Mouse (Mus musculus): Measurements from ENCODE around the gene Aldh1a3.

The Aldh1a3 gene

DNA sequence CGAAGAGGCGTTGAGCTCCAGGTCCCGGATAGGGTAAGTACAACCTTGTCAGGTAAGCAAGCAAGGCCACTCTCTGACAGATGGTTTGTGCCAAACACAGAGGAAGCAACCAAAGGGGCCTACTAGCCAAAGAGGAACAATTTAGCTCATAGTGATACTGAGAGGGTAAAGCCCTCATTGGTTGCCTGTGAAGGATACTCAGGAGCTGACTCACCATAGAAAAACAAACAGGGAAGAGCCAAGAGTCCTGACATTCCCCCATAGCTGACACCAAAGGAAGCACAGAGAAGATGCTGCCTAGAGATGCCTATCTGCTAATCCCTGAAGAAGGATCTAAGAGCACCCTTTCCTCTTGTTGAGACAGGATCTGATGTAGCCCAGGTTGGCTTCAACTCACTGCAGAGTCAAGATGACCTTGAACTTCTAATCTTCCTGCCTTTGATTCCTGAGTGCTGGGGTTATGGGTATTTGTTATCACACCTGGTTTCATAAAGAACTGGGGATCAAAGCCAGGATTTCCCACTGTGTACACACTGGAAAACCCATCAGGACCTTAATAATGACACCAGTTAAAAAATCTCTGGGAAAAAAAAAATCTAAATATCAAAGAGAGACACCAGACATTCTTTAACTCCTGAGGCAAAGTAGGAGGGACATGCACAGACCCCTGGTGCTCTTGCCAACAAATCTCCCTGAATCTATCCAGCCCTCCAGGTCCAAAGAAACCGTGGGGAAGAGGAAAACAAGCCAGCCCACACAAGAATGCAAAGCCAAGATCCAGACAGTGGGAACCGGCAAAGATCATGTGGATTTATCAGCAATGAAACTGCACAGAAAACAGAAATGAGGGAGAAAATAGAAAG lies 58.0 kb downstream of the Aldh1a3 start:
- DNase-seq, result no peak

DNA sequence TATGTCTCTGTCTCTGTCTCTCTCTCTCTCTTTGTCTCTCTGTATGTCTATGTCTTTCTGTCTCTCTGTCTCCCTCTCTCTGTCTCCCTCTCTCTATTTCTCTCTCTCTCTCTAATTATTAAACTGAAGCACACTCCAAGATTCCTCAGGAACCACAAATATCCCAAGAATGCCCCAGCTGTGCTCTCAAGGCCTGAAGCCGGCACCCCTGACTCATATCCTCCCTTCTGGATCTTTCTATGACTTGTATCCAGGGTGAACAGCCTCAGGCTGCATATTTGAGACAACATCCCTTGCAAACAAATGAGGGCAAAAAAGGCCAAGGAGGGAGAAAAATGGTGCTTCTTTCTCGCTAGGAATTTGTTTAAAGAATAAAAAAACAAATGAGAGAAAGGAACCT lies 61.4 kb downstream of the Aldh1a3 start, which contains the start of gene Gm10974:
Gene Gm10974, plus strand, starts transcription at position 2 of the 400 bp plus-strand sequence.
- peak; percentile 48 for DNase-seq

DNA sequence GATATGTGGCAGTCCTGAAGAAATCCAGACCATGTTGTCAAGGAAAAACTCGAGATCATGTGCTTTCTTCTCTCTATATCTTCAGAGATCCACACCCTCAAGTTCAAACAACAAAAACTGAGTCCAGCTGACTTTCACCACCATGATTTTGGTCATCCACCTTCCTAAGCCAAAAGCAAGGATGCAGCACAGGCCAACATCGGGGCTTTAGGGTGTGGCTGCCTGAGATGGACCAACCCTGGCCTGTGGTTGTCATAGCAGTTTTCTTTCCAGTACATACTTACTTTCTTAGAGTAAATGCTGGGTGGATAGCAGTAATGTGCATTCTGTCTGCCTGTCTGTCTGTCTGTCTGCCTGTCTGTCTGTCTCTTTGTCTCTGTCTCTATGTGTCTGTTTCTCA lies 61.9 kb downstream of the Aldh1a3 start:
- DNase-seq, result no peak

DNA sequence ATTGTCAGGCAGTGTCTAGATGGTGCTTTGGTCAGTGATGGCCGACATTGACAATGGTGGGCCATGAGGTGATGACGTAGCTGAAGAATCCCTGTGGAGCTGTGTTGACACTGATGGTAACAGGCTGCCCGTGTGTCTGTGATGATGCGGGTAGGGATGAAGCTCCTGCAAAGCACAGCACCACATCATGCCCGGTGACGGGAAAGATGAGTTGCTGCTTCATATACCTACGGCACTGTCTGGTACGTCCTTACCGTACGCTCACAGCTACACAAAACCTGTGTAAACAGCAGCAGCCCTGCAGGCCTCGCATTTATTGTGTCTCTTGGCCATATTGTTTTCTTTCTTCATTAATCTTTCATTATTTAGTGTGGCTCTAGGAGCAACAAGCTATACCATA lies 62.8 kb downstream of the Aldh1a3 start:
- no peak for DNase-seq

DNA sequence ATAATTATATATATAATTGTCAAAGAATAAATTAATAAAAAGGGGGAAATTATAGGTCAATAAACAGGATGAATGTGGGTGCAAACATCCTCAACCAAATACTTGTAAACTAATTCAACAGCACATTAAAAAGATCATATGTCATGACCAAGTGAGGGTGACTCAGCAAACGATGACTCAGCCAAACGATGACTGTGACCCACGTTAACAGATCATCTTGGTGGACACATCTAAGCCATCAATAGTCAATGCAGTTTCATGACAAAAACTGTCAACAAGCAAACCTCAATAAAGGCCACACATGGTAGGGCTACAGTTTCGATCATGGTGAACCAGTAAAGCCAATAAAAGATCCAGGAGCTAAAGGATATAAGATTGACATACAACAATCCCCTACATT lies 68.3 kb downstream of the Aldh1a3 start:
- no peak for DNase-seq

DNA sequence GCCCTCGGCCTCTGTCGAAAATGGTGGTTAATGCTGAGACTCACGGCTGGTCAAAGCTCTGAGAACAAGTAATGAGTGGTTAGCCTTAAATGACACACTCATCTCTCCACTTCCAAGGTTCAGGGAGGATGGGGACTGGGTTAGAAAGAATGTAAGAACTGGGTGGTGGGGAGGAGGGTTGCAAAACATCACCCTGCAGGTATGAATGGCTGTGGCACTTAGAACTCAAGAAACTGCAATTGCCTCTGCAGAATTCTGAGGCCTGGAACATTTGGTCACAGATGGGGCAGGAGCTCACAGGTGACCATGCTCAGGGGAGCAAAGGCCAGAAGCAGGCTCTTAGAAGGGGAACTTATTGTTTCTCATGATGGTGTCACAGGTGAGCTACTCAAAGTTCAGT lies 68.9 kb downstream of the Aldh1a3 start:
- DNase-seq, result no peak

DNA sequence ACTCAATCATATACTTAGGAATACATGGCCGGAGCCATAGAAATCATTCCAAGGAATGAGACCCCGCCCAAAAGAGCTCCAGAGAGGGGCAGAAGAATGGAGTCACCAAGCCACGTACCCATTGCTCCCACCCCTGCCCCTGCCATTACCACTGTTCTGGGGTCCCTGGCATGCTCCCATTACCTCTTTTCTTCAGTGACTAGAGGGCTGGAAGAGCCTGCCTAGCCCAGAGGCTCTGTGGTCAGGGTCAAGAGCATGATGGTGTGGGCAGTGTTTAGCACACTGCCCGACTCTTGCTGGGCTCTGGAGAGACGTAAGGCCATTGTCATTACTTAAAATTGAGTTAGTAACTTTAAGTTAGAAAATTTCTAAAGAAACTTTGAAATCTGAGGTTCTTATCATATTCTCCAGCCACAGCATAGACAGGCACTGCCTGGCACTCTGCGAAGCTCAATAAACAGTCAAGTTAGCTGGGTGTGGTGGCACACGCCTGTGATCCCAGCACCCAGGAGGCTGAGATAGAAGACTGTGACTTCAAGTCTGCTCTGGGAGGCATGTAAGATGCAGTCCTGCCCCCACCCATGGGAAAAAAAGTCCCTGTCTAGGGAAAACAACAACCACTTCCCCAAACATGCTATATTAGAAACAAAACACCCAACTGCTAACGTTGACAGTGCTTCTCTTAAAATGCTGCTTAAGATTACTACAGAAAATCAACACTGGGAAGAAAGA lies 71.4 kb downstream of the Aldh1a3 start:
- no peak for DNase-seq

DNA sequence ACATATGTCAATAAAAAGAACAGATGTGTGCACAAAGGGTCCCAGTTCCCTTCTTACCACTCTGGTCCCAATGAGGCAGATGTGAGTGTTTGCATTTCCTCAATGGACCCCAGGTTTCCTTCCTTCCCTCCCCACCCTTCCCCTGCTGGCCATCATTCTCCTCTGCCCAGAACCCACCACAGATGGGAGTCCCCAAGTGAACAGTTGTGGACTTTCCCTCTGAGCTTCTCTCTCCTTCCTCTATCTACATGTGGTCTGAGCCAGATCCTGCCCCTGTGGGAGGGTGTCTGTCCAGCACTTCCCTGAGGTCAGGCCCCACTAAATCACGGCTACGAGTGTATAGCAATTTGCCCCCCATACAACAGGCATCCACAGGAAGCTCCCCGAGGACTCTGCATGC lies 72.4 kb downstream of the Aldh1a3 start:
- DNase-seq, result no peak

DNA sequence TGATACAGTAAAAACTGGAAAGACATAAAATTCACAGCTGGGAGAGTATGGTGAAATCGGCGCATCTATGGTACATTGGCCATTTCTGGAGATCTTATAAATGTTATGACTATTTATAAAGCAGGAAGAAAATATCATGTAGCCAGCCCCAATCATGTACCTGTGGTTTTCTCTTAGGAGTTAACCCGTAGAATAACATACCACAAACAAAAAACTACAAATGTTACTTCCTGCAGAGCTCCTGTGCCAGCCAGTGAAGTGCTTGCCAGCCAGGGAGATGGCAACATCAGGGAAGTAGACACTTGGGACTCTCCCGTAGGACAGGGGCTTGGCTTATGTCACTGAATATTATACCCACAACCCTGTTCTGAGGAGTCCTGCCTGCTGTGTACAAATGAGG lies 76.2 kb downstream of the Aldh1a3 start:
- DNase-seq, result no peak

DNA sequence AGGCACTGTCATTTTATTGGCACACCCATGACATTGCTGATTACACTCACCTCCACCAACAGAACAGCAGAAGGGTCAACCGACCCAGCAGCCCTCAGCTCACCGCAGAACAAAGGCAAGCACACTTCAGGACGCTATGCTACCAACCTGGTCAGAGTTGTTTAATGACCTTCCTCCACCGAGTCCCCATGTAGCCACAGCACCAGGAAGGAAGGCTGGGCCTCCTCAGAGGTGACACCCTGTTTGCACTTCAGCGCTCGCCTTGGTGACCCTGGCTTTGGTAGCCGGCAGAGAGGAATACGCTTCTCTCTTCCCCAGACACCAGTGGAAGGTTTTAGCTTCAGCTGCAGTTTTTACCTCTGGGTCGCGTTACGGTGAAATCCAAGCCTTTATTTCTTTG lies 77.6 kb downstream of the Aldh1a3 start:
- DNase-seq, result no peak

DNA sequence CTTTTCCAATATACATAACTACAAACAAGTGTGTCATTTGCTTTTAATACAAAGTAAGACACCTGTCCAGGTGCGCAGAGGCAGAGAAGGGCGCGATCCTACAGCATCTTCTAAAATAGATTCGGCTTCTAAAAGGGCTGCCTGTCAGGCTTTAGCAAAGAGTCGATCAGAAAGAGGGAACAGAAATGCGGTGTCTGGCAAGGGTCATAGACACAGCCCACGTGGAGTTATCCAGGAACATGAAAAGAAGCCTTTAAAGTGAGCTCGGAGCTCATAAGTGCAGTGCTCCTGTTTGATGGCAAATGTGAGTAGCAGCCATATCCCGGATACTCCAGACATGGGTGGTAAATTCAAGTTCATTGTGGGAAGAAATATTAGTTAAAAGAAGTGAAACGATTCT lies 78.7 kb downstream of the Aldh1a3 start:
- no peak for DNase-seq

DNA sequence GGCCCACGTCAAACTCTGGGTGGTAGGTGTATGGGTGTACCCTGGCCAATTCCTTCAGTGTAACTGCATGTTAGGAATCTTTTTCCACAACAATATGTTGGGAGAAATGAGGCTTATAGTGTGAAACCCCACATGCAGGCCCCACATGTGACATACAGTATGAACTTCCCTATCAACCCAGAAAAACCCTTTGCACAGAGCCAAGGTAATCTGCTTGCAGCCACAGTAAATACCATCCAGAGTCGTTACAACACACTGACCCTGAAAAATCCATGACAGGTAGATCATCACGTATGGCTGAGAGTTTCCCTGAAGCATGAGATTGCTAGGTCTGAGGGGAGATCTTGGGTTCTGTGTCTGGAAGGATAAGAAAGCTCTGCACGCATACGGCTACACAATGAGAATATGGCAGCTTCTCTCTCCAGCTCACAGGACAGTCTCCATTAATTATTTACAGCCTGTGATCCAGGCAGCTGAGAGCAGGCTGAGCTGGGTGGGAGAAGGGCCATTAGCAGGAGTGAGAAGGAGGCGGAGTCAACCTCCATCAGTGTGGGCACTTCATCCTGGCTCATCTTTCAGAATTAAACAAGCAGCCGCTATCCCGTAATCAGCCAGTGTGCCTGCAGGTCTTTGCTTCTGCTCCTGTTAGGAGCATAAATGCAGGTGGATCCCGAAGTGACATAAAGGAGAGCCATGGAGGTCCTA lies 80.2 kb downstream of the Aldh1a3 start:
- DNase-seq, result no peak

DNA sequence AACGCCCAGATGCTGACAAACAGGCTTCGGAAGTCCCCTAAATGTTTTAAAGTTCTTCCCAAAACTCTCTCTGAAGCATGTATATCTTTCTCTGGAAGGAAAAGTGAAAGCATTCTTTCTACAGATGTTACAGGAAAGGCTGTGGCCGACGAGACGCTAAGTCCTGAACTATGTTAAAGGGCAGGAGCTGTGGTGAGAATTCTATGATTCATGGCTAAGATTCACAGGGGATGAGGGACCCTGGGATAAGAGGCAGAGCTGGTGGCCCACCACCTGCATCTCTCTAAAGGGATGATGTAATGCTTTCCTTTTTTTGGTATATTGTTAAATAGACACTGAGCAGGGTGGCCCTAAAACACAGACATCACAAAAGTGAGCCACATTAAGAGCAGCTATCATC lies 84.0 kb downstream of the Aldh1a3 start:
- DNase-seq, result no peak

DNA sequence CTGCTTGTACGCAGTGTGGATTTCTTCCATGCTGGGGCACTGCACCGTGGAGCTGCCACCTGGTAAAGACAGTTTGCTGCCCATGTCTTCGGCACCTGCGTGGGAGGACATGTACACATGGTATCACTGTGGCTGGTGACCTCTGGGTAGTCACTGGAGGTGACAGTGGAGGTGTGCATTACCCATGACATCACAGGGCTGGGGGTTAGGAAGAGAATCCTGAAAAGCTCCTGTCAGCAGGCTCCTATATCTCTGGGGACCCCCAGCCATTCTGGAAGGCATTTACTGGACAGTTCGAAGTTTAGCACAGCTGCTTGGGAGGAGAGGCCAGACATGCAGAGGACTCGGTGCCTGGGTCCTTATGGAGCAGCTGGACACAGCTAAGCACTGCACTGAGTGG lies 84.5 kb downstream of the Aldh1a3 start:
- no peak for DNase-seq

DNA sequence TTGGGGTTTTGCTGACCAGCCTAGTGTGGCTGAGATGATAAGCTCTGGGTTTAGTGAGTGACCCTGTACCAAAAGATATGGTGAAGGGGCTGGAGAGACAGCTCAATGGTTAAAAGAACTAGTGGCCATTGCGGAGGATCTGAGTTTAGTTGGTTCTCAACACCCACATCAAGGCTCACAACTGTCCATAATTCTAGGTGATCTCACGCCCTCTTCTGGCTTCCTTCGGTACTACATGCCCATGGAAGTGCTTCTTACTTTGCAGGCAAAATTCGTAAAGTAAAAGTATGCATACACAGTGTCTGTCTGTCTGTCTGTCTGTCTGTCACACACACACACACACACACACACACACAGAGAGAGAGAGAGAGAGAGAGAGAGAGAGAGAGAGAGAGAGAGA lies 85.0 kb downstream of the Aldh1a3 start:
- peak; percentile 73 for DNase-seq

Measured in kidney, adult 9 months (tissue).